ENCODE assay signal across 8 mouse cellular contexts in the genomic region with DNA sequence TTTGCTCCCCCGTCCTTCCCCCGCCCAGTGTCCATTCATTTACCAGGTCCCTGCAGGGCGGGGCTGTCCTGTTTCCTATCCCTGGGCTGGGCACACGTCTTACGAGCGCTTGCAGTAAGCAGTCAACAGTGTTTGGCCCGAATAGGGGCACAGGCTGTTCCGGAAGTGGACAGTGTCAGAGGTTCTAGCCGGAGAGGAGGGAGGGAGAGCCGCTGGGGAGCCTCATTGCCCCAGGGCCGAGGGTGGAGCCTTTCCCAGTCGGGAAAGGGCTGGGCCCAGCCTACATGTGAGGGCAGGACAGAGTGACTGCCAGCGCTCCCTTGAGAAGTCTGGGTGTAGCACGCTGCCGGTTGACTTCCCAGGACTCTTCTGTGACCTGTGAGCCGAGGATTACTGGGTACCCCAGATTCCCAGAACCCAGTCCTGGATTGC. TPM values are rescaled to one million over a fixed set of nuclear protein-coding genes. Genes with fewer than 3 reads are reported as not detected.
DNase-seq lines count a peak whose midpoint lies in the region; ATAC-seq and TF ChIP-seq lines count a peak whose summit lies in the region.

A gene (plus strand): TSS at position 329 of the 432 bp plus-strand sequence.

- DNase-seq in adrenal gland, adult 2 months, result peak; percentile 91
- DNase-seq in forebrain, embryonic 10.5 days (ENCODE audit: extremely low spot score, low spot score), result peak; percentile 49
- DNase-seq in heart, postnatal 14 days, result peak; percentile 79 to 92
- peak; percentile 60 for DNase-seq in limb, embryonic 10.5 days (ENCODE audit: low spot score)
- DNase-seq in midbrain, embryonic 10.5 days (ENCODE audit: low spot score), result peak; percentile 38

- H3K4me3 ChIP-seq in E14TG2a.4 (replicated peaks; ENCODE audit: low read length), result peak within 1 kb of the TSS; percentile 93
- peak within 1 kb of the TSS; percentile 70 for H3K4me3 ChIP-seq in forebrain, embryonic 10.5 days
- peak within 1 kb of the TSS; percentile 76 for H3K4me3 ChIP-seq in limb, embryonic 10.5 days
- H3K4me3 ChIP-seq in midbrain, embryonic 10.5 days, result peak within 1 kb of the TSS; percentile 70
- H3K4me3 ChIP-seq in testis, adult 2 months (ENCODE audit: control insufficient read depth, low read depth, low read length), result peak within 1 kb of the TSS; percentile 91

- no peaks in the 10 kb centered on the region for H3K36me3 ChIP-seq in E14TG2a.4 (ENCODE audit: insufficient read depth, low read length)
- no peaks in the 10 kb centered on the region for H3K36me3 ChIP-seq in forebrain, embryonic 10.5 days (replicated peaks)
- H3K36me3 ChIP-seq in limb, embryonic 10.5 days, result no peaks in the 10 kb centered on the region
- H3K36me3 ChIP-seq in midbrain, embryonic 10.5 days, result no peaks in the 10 kb centered on the region
- no peaks in the 10 kb centered on the region for H3K36me3 ChIP-seq in testis, adult 2 months (ENCODE audit: control insufficient read depth, insufficient read depth, low read length)

- H3K27ac ChIP-seq in forebrain, embryonic 10.5 days, result peak within 1 kb of the TSS; percentile 83
- peak within 1 kb of the TSS; percentile 87 for H3K27ac ChIP-seq in limb, embryonic 10.5 days
- peak within 1 kb of the TSS; percentile 83 for H3K27ac ChIP-seq in midbrain, embryonic 10.5 days (replicated peaks)
- H3K27ac ChIP-seq in testis, adult 2 months (ENCODE audit: control insufficient read depth, insufficient read depth, low read depth, low read length), result peak within 1 kb of the TSS; percentile 86

- ATAC-seq in activated CD4-positive, CD25-positive, alpha-beta regulatory T cell, adult 4 months, result no peak

- H3K4me1 ChIP-seq in E14TG2a.4 (replicated peaks; ENCODE audit: low read depth, low read length), result peaks cover 36% of the 10 kb centered on the region
- H3K4me1 ChIP-seq in forebrain, embryonic 10.5 days, result peaks cover 31% of the 10 kb centered on the region
- peaks cover 35% of the 10 kb centered on the region for H3K4me1 ChIP-seq in limb, embryonic 10.5 days
- peaks cover 34% of the 10 kb centered on the region for H3K4me1 ChIP-seq in midbrain, embryonic 10.5 days
- peaks cover 11% of the 10 kb centered on the region for H3K4me1 ChIP-seq in testis, adult 2 months (ENCODE audit: control insufficient read depth, insufficient read depth, low read length)

- TF ChIP-seq POLR2A in testis, adult 2 months (IDR thresholded peaks at IDR 0.05; ENCODE audit: control insufficient read depth, low read depth, low read length), result no peak

- intact Hi-C loops in heart, postnatal 14 days (cut with DNase I), result no loop called here

- no peaks in the 10 kb centered on the region for H3K9me3 ChIP-seq in E14TG2a.4 (ENCODE audit: low read length)
- no peaks in the 10 kb centered on the region for H3K9me3 ChIP-seq in forebrain, embryonic 10.5 days
- H3K9me3 ChIP-seq in limb, embryonic 10.5 days (replicated peaks), result no peaks in the 10 kb centered on the region
- H3K9me3 ChIP-seq in midbrain, embryonic 10.5 days (replicated peaks), result no peaks in the 10 kb centered on the region

- no peak for TF ChIP-seq CTCF in E14TG2a.4 (conservative IDR thresholded peaks at IDR 0.05; ENCODE audit: low read length)
- TF ChIP-seq CTCF in testis, adult 2 months (IDR thresholded peaks at IDR 0.05; ENCODE audit: control insufficient read depth, insufficient read depth, insufficient replicate concordance, low read depth, low read length), result no peak

- WGBS in forebrain, embryonic 10.5 days, result 4% methylated on average over 16 of the region's 16 CpGs
- 6% methylated on average over 16 of the region's 16 CpGs for WGBS in limb, embryonic 10.5 days
- 4% methylated on average over 16 of the region's 16 CpGs for WGBS in midbrain, embryonic 10.5 days

- peaks cover 44% of the 10 kb centered on the region for H3K27me3 ChIP-seq in E14TG2a.4 (ENCODE audit: insufficient read depth, low read length)
- peaks cover 89% of the 10 kb centered on the region for H3K27me3 ChIP-seq in forebrain, embryonic 10.5 days (ENCODE audit: poor library complexity, severe bottlenecking)
- H3K27me3 ChIP-seq in limb, embryonic 10.5 days (ENCODE audit: low read depth, poor library complexity, severe bottlenecking), result peaks cover 66% of the 10 kb centered on the region
- peaks cover 88% of the 10 kb centered on the region for H3K27me3 ChIP-seq in midbrain, embryonic 10.5 days (ENCODE audit: low read depth, poor library complexity, severe bottlenecking)
- no peaks in the 10 kb centered on the region for H3K27me3 ChIP-seq in testis, adult 2 months (ENCODE audit: control insufficient read depth, insufficient read depth, low read length)

RNA-seq across cellular contexts. Expression of the gene that starts here (rescaled TPM):
- total RNA-seq in adrenal gland, adult 2 months (2021), result 10 to 100 TPM; 22.4 to 22.9 TPM
- 17.5 and 17.6 TPM in 2 replicates for polyA plus RNA-seq in adrenal gland, adult 2 months (2012; rRNA removed)
- polyA plus RNA-seq in forebrain, embryonic 10.5 days (2016; fragmentation: Nextera tagmentation; extraction: Ambion mirVana), result 1.7 and 1.8 TPM in 2 replicates
- total RNA-seq in heart, postnatal 14 days (2021), result 10 to 100 TPM; 22.4 to 22.5 TPM
- 0.84 and 1.7 TPM in 2 replicates for polyA plus RNA-seq in limb, embryonic 10.5 days (2016; fragmentation: Nextera tagmentation; extraction: Ambion mirVana)
- 2.6 and 3.0 TPM in 2 replicates for polyA plus RNA-seq in midbrain, embryonic 10.5 days (2016; fragmentation: Nextera tagmentation; extraction: Ambion mirVana)
- polyA plus RNA-seq in testis, adult 2 months (2012; rRNA removed), result 4.7 and 8.5 TPM in 2 replicates
- polyA plus RNA-seq in activated CD4-positive, CD25-positive, alpha-beta regulatory T cell, adult 4 months (2017; shearing (Covaris generic)), result under 1 TPM in 1 of 2 experiments, not detected in 1; 0.42 TPM

Comparison
In these comparisons a context has a peak if more than half of its experiments do, and no peak if none do; other contexts are left out.
1. DNase-seq: peak in every context shown above with its lines; median percentile 91 in adrenal gland, adult 2 months; 86 in heart, postnatal 14 days; 60 in limb, embryonic 10.5 days; 49 in forebrain, embryonic 10.5 days; 38 in midbrain, embryonic 10.5 days.